Comparison of ENCODE assay signal across 8 mouse cellular contexts in the genomic region with DNA sequence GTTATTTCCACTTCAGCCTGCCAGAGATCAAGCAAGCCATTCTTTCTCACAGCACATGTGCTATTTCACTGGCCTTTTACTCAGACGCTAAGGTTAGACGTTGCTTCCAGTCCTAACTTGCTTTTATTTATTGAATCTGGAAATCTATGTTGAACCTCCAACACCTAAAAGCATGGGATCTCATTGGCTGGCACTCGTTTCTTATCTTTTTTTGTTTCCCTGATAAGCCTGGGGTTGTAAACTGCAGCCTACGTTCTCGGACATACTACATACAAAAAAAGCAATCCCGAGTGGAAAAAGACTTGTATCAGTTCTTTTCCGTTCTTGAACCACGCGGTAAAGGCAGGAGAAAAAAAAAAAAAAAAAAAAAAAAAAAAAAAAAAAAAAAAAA. TPM values are rescaled to one million over a fixed set of nuclear protein-coding genes. Genes with fewer than 3 reads are reported as not detected.
A peak's percentile ranks its signal among the peaks of the same experiment; 100 is the strongest.
DNase-seq lines count a peak whose midpoint lies in the region; ATAC-seq lines count a peak whose summit lies in the region.

No protein-coding gene starts in this region.

- ATAC-seq in heart, embryonic 14.5 days (ENCODE audit: insufficient number of reproducible peaks, insufficient read depth, low FRiP score, low read depth): no peak
- ATAC-seq in hindbrain, embryonic 12.5 days (ENCODE audit: low FRiP score): no peak
- ATAC-seq in midbrain, embryonic 14.5 days (ENCODE audit: low FRiP score, low TSS enrichment): no peak

- H3K36me3 ChIP-seq in heart, embryonic 14.5 days (ENCODE audit: control insufficient read depth, insufficient read depth, low read length): no peaks in the 10 kb centered on the region
- H3K36me3 ChIP-seq in hindbrain, embryonic 12.5 days: no peaks in the 10 kb centered on the region
- no peaks in the 10 kb centered on the region for H3K36me3 ChIP-seq in midbrain, embryonic 14.5 days (ENCODE audit: control insufficient read depth, insufficient read depth, low read length)

- H3K27ac ChIP-seq in heart, embryonic 14.5 days (replicated peaks in 1 of 2; ENCODE audit: control insufficient read depth in 1 of 2, insufficient read depth in 1 of 2, low read depth in 2 of 2, low read length in 2 of 2): no peak overlapping the region
- no peak overlapping the region for H3K27ac ChIP-seq in brown adipose tissue, adult 24 weeks (replicated peaks; ENCODE audit: low read depth, low read length)
- H3K27ac ChIP-seq in hindbrain, embryonic 12.5 days: no peak overlapping the region
- no peak overlapping the region for H3K27ac ChIP-seq in midbrain, embryonic 14.5 days (replicated peaks; ENCODE audit: low read depth, low read length)

- peak overlapping the region; percentile 78 for H3K4me2 ChIP-seq in heart, embryonic 14.5 days (ENCODE audit: low read length)
- H3K4me2 ChIP-seq in hindbrain, embryonic 12.5 days (replicated peaks): peak overlapping the region; percentile 58
- H3K4me2 ChIP-seq in midbrain, embryonic 14.5 days (ENCODE audit: low read length): peak overlapping the region; percentile 81

- peak overlapping the region; percentile 87 for H3K9ac ChIP-seq in heart, embryonic 14.5 days (ENCODE audit: low read length)
- H3K9ac ChIP-seq in hindbrain, embryonic 12.5 days: peak overlapping the region; percentile 51
- H3K9ac ChIP-seq in midbrain, embryonic 14.5 days (replicated peaks; ENCODE audit: low read length): peak overlapping the region; percentile 40; the same call in 1 of the 2 replicates

- H3K27me3 ChIP-seq in heart, embryonic 14.5 days (ENCODE audit: control insufficient read depth, insufficient read depth, low read length): no peaks in the 10 kb centered on the region
- no peaks in the 10 kb centered on the region for H3K27me3 ChIP-seq in hindbrain, embryonic 12.5 days
- H3K27me3 ChIP-seq in midbrain, embryonic 14.5 days (ENCODE audit: control insufficient read depth, insufficient read depth, low read length): no peaks in the 10 kb centered on the region

- H3K4me3 ChIP-seq in heart, embryonic 14.5 days (ENCODE audit: control insufficient read depth in 1 of 2, insufficient read depth in 1 of 2, low read depth in 1 of 2, low read length in 2 of 2): peak overlapping the region; percentile 20 to 87; a peak in 3 of 4 replicates
- peak overlapping the region; percentile 24; the same call in 1 of the 2 replicates for H3K4me3 ChIP-seq in brown adipose tissue, adult 24 weeks (ENCODE audit: insufficient read depth, low read depth, low read length)
- peak overlapping the region; percentile 75 for H3K4me3 ChIP-seq in hindbrain, embryonic 12.5 days
- H3K4me3 ChIP-seq in midbrain, embryonic 14.5 days (replicated peaks; ENCODE audit: low read depth, low read length): peak overlapping the region; percentile 87

- intact Hi-C loops in left cerebral cortex, postnatal 36 days (cut with DNase I): loop anchor here (5.0 kb wide), 1 partner anchor 49 kb away; no protein-coding TSS in a partner anchor

- DNase-seq in heart, adult 9 months (ENCODE audit: low spot score in 2 of 2): no peak
- DNase-seq in midbrain, embryonic 14.5 days: peak; percentile 19
- DNase-seq in adrenal gland, adult 8-10 months: no peak
- no peak for DNase-seq in left cerebral cortex, postnatal 36 days (ENCODE audit: low spot score in 2 of 2)
- no peak for DNase-seq in ovary, postnatal 10 days (ENCODE audit: low spot score)

- WGBS in heart, embryonic 14.5 days: under 1% methylated on average over 9 of the region's 9 CpGs
- WGBS in hindbrain, embryonic 12.5 days: 6% methylated on average over 9 of the region's 9 CpGs
- 5% methylated on average over 9 of the region's 9 CpGs for WGBS in midbrain, embryonic 14.5 days

- H3K9me3 ChIP-seq in heart, embryonic 14.5 days (ENCODE audit: control insufficient read depth, low read length): peaks cover 8% of the 10 kb centered on the region; the same call in 1 of the 2 replicates
- no peaks in the 10 kb centered on the region for H3K9me3 ChIP-seq in hindbrain, embryonic 12.5 days (replicated peaks)
- peaks cover 2% of the 10 kb centered on the region; the same call in 1 of the 2 replicates for H3K9me3 ChIP-seq in midbrain, embryonic 14.5 days (ENCODE audit: control insufficient read depth, low read length)

- H3K4me1 ChIP-seq in heart, embryonic 14.5 days (ENCODE audit: control insufficient read depth in 2 of 2, insufficient read depth in 2 of 2, low read length in 2 of 2): peaks cover 0 to 6% of the 10 kb centered on the region in 2 experiments; a peak in 2 of 4 replicates
- no peaks in the 10 kb centered on the region for H3K4me1 ChIP-seq in brown adipose tissue, adult 24 weeks (ENCODE audit: control insufficient read depth, insufficient read depth, insufficient read length, low read length)
- H3K4me1 ChIP-seq in hindbrain, embryonic 12.5 days: peaks cover 11% of the 10 kb centered on the region
- peaks cover 4% of the 10 kb centered on the region; the same call in 1 of the 2 replicates for H3K4me1 ChIP-seq in midbrain, embryonic 14.5 days (ENCODE audit: control insufficient read depth, insufficient read depth, low read length)

RNA-seq across cellular contexts. Expression of a gene that starts 1.0 kb away (rescaled TPM):
- polyA plus RNA-seq in heart, embryonic 14.5 days (2014; fragmentation: Nextera tagmentation; extraction: Ambion mirVana): 16.0 and 17.4 TPM in 2 replicates
- 1.5 and 2.0 TPM in 2 replicates for polyA plus RNA-seq in brown adipose tissue, adult 24 weeks (2012; ENCODE audit: insufficient read depth, insufficient read length, missing spikeins)
- 34.9 and 35.9 TPM in 2 replicates for polyA plus RNA-seq in hindbrain, embryonic 12.5 days (2016; fragmentation: Nextera tagmentation; extraction: Ambion mirVana)
- polyA plus RNA-seq in midbrain, embryonic 14.5 days (2014; fragmentation: Nextera tagmentation; extraction: Ambion mirVana): 30.8 and 34.5 TPM in 2 replicates
- total RNA-seq in adrenal gland, adult 8-10 months (2022): 10 to 100 TPM in 3 of 4 experiments, 1 to 10 TPM in 1; 8.9 to 14.6 (median 11.1) TPM
- total RNA-seq in left cerebral cortex, postnatal 36 days (2021): 10 to 100 TPM; 15.1 to 19.3 TPM

RNA-seq across cellular contexts. Expression of a gene that starts 53.7 kb away (rescaled TPM):
- 0.08 TPM in 1 of 2 replicates, not detected in the other for polyA plus RNA-seq in heart, embryonic 14.5 days (2014; fragmentation: Nextera tagmentation; extraction: Ambion mirVana)
- not detected in 2 replicates for polyA plus RNA-seq in brown adipose tissue, adult 24 weeks (2012; ENCODE audit: insufficient read depth, insufficient read length, missing spikeins)
- polyA plus RNA-seq in hindbrain, embryonic 12.5 days (2016; fragmentation: Nextera tagmentation; extraction: Ambion mirVana): 53.0 and 67.1 TPM in 2 replicates
- 60.4 and 103 TPM in 2 replicates for polyA plus RNA-seq in midbrain, embryonic 14.5 days (2014; fragmentation: Nextera tagmentation; extraction: Ambion mirVana)
- total RNA-seq in adrenal gland, adult 8-10 months (2022): 1 to 10 TPM in 1 of 4 experiments, under 1 TPM in 3; 0.13 to 1.0 (median 0.51) TPM
- total RNA-seq in left cerebral cortex, postnatal 36 days (2021): not detected

Comparison
In these comparisons a context has a peak if more than half of its experiments do, and no peak if none do; other contexts are left out.
1. H3K4me3 ChIP-seq: peak in every context shown above with its lines; median percentile 87 in midbrain, embryonic 14.5 days; 75 in hindbrain, embryonic 12.5 days; 54 in heart, embryonic 14.5 days; 24 in brown adipose tissue, adult 24 weeks.
2. RNA of a gene that starts 53.7 kb away (polyA plus RNA-seq): 60.4 to 103 TPM in midbrain, embryonic 14.5 days and 53.0 to 67.1 TPM in hindbrain, embryonic 12.5 days; 0.08 TPM in heart, embryonic 14.5 days and not detected in brown adipose tissue, adult 24 weeks; every median in the first group is over 10 times any median in the second.
3. Peak in every context shown above with its lines, with median percentiles within 50 percentile points of each other: H3K4me2 ChIP-seq and H3K9ac ChIP-seq.